Mouse (Mus musculus) CD4-positive, CD25-positive, alpha-beta regulatory T cell (primary cell): ENCODE data around the gene Prps1l3. TPM values are rescaled to one million over a fixed set of nuclear protein-coding genes. Genes with fewer than 3 reads are reported as not detected.

Source experiments
- polyA plus RNA-seq: library from polyadenylated mRNA; unstranded; fragments of 100-300 nt; shearing (Covaris generic); gene quantifications from one replicate; pipeline ENCODE4 v1.2.1, GENCODE M21; 2017

Prps1l3 gene
- 63.4 TPM for polyA plus RNA-seq

DNA sequence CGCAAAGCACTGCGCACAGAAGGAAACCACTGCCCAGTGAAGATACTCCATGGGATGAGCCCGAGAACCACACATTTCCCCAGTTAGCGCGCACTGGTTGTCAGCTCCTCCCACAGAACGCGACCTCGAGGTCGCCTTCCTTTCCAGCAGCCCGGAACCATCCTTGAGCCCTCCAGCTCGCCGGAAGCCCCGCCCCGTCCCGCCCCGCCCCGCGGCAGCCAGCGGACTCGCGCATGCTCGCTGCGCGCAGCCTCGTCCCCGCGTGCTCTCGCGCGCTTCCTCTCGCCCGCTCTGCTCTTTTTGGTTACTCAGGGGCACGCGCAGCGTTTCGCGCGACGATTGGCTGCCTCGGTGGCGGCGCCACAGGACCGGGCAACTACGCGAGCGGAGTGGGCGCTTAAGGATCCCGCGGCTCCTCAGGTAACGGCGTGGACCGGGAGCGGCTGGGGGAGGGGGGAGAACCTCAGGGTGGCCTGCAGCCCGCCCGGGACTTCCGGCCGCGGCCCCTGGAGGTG lies at the start of gene Prps1l3, which contains the start of gene Mipol1:
Gene Prps1l3 (plus strand): TSS at position 221 of the 515 bp plus-strand sequence.
Gene Mipol1 (plus strand): TSS at position 236 of the 515 bp plus-strand sequence.

DNA sequence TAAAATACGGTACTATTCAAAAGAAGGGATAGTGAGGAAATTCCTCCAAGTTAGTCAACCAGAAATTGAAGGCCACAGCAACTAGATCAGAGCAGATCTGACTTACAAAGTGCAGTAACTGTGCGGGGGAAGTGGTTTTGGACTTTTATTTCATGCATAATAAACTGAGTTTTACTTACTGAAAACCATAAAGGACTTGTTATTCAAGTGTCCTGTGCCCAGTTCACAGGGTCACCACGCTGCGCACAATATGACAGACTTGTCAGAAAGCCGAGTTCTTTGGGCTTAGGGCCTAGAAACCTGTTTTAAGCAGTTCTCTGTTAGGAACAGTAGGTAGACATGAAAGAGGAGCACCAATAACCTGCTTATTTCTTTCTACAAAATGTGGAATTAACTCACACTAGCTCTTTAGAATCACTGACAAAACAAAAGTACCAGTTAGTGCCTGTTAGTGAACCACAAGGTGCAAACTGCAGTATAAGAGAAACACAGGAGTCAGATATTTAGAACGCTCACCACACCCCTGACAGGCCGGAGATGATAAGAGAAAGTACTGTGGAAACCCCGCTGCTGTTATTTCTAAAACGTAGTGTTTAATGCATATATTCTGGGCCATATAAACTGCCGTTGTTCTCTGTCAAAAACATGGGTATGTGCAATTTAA lies 32.7 kb upstream of the Prps1l3 start, which contains the start of gene Slc25a21:
Gene Slc25a21 (minus strand): TSS at position 110 of the 664 bp plus-strand sequence.

Other genes starting within 250 kb of the Prps1l3 start
- gene Slc25a21, start 32.9 kb upstream of the Prps1l3 start, polyA plus RNA-seq, result 0.36 TPM
- 11.6 TPM for gene Mipol1, start within 50 bp of the Prps1l3 start, polyA plus RNA-seq